ENCODE assay signal across 10 mouse cellular contexts in the genomic region with DNA sequence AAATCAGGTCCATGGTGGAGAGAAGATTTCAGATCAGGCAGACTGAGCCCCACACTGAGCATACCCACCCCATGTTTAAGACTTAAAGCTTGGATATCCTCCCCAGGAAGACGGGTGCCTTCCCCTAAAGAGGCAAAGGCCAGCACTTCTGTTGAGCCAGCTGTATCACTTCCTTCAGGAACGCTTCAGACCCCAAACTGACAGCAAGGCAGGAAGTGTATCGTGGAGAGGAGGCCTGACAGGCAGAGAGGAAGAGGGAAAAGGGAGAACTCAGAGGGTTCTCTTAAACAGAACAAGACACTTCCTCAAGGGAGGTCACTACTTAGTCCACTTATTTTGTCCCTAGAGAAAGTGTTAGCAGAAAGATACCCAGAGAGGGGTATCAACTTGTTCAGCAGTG. TPM values are rescaled to one million over a fixed set of nuclear protein-coding genes. Genes with fewer than 3 reads are reported as not detected.
DNase-seq lines count a peak whose midpoint lies in the region; ATAC-seq lines count a peak whose summit lies in the region.
"Had no signal": no experiment of that assay in that cellular context is flagged by ENCODE, and none has a peak within 500 bp of the region (broad histone marks: within the 10 kb centered on the region; RNA-seq: fewer than 3 reads in every experiment).

No protein-coding gene starts in this region.

- intact Hi-C loops in heart, postnatal 36 days (cut with DNase I): no loop called here

- H3K9ac ChIP-seq in liver, embryonic 16.5 days (ENCODE audit: low read depth, low read length): no peak overlapping the region
- no peak overlapping the region for H3K9ac ChIP-seq in stomach, embryonic 15.5 days
- H3K9ac ChIP-seq: heart, embryonic 15.5 days had no signal

- peak overlapping the region; percentile 93 for H3K4me3 ChIP-seq in megakaryocyte, embryonic 14.5 days (replicated peaks)
- H3K4me3 ChIP-seq in liver, embryonic 16.5 days (ENCODE audit: low read depth, low read length): no peak overlapping the region
- H3K4me3 ChIP-seq in stomach, embryonic 15.5 days (replicated peaks): no peak overlapping the region

- peaks cover 74% of the 10 kb centered on the region for H3K4me1 ChIP-seq in megakaryocyte, embryonic 14.5 days
- H3K4me1 ChIP-seq in liver, embryonic 16.5 days (ENCODE audit: control insufficient read depth, low read depth, low read length): peaks cover 5% of the 10 kb centered on the region
- peaks cover 8% of the 10 kb centered on the region for H3K4me1 ChIP-seq in stomach, embryonic 15.5 days

- no peak for ATAC-seq in megakaryocyte, adult 5-6 weeks (ENCODE audit: poor library complexity, severe bottlenecking)
- ATAC-seq in liver, embryonic 16.5 days (ENCODE audit: low read depth): peak; percentile 19; the same call in 1 of the 2 replicates
- ATAC-seq in stomach, embryonic 15.5 days (ENCODE audit: insufficient read depth, low FRiP score, low read depth): no peak

- DNase-seq in heart, adult 18-20 months: peak; percentile 7 to 36
- no peak for DNase-seq in heart, postnatal 36 days
- no peak for DNase-seq in urinary bladder, adult 18-20 months (ENCODE audit: low spot score in 2 of 2)
- no peak for DNase-seq in layer of hippocampus, postnatal 10 days (ENCODE audit: low spot score in 2 of 2)
- DNase-seq: adrenal gland, postnatal 36 days had no signal

- no peak overlapping the region for H3K4me2 ChIP-seq in liver, embryonic 16.5 days (ENCODE audit: low read depth, low read length)
- H3K4me2 ChIP-seq in stomach, embryonic 15.5 days: 0 out of 2 replicates have a peak overlapping the region, but pooled peaks have one; percentile 86

- H3K9me3 ChIP-seq in megakaryocyte, embryonic 14.5 days: no peaks in the 10 kb centered on the region
- H3K9me3 ChIP-seq in liver, embryonic 16.5 days (replicated peaks; ENCODE audit: control insufficient read depth, low read length): no peaks in the 10 kb centered on the region
- H3K9me3 ChIP-seq in stomach, embryonic 15.5 days: no peaks in the 10 kb centered on the region
- H3K9me3 ChIP-seq: heart, embryonic 15.5 days had no signal

- 16% methylated on average over 3 of the region's 3 CpGs for WGBS in liver, embryonic 16.5 days (ENCODE audit: insufficient replicate concordance)
- 43% methylated on average over 3 of the region's 3 CpGs for WGBS in stomach, embryonic 15.5 days

- H3K27me3 ChIP-seq in megakaryocyte, embryonic 14.5 days (replicated peaks): peaks cover 21% of the 10 kb centered on the region
- H3K27me3 ChIP-seq in liver, embryonic 16.5 days (ENCODE audit: control insufficient read depth, insufficient read depth, low read depth, low read length): peaks cover 7% of the 10 kb centered on the region
- H3K27me3 ChIP-seq in stomach, embryonic 15.5 days (replicated peaks): no peaks in the 10 kb centered on the region
- H3K27me3 ChIP-seq: heart, embryonic 15.5 days had no signal

- no peak overlapping the region for H3K27ac ChIP-seq in liver, embryonic 16.5 days (ENCODE audit: low read length)
- H3K27ac ChIP-seq in stomach, embryonic 15.5 days: no peak overlapping the region
- H3K27ac ChIP-seq: heart, embryonic 15.5 days had no signal

- H3K36me3 ChIP-seq in megakaryocyte, embryonic 14.5 days (replicated peaks; ENCODE audit: low read length): peaks cover 27% of the 10 kb centered on the region
- no peaks in the 10 kb centered on the region for H3K36me3 ChIP-seq in liver, embryonic 16.5 days (ENCODE audit: control insufficient read depth, insufficient read depth)
- no peaks in the 10 kb centered on the region for H3K36me3 ChIP-seq in stomach, embryonic 15.5 days
- H3K36me3 ChIP-seq: heart, embryonic 15.5 days had no signal

RNA-seq across cellular contexts. Expression of a gene that starts 1.8 kb away (rescaled TPM):
- total RNA-seq in heart, adult 18-20 months (2021): 1 to 10 TPM; 5.7 TPM
- 1 to 10 TPM; 5.4 to 6.4 TPM for total RNA-seq in heart, postnatal 36 days (2021)
- 14.1 and 30.9 TPM in 2 replicates for polyA plus RNA-seq in megakaryocyte, embryonic 14.5 days (2012; ENCODE audit: insufficient read depth, low replicate concordance)
- total RNA-seq in megakaryocyte, adult 5-6 weeks (2015): 0.30 and 0.33 TPM in 2 replicates
- total RNA-seq in megakaryocyte, adult 5-6 weeks (2017): 0.04 and 0.28 TPM in 2 replicates
- polyA plus RNA-seq in liver, embryonic 16.5 days (2015; fragmentation: Nextera tagmentation; extraction: Ambion mirVana): 7.8 and 7.9 TPM in 2 replicates
- polyA plus RNA-seq in stomach, embryonic 15.5 days (2015; fragmentation: Nextera tagmentation; extraction: Ambion mirVana): 19.8 and 22.4 TPM in 2 replicates
- 100 to 1,000 TPM; 345 to 387 TPM for total RNA-seq in layer of hippocampus, postnatal 10 days (2021)

RNA-seq across cellular contexts. Expression of a gene that starts 26.2 kb away (rescaled TPM):
- total RNA-seq in heart, adult 18-20 months (2021): 1 to 10 TPM; 7.8 to 8.6 TPM
- total RNA-seq in heart, postnatal 36 days (2021): 1 to 10 TPM; 8.2 to 8.8 TPM
- 20.9 and 74.6 TPM in 2 replicates for polyA plus RNA-seq in megakaryocyte, embryonic 14.5 days (2012; ENCODE audit: insufficient read depth, low replicate concordance)
- 15.6 and 19.2 TPM in 2 replicates for total RNA-seq in megakaryocyte, adult 5-6 weeks (2015)
- total RNA-seq in megakaryocyte, adult 5-6 weeks (2017): 14.5 and 19.2 TPM in 2 replicates
- polyA plus RNA-seq in liver, embryonic 16.5 days (2015; fragmentation: Nextera tagmentation; extraction: Ambion mirVana): 9.0 and 10.4 TPM in 2 replicates
- polyA plus RNA-seq in stomach, embryonic 15.5 days (2015; fragmentation: Nextera tagmentation; extraction: Ambion mirVana): 23.6 and 31.6 TPM in 2 replicates
- 10 to 100 TPM; 14.2 to 15.5 TPM for total RNA-seq in layer of hippocampus, postnatal 10 days (2021)

RNA-seq across cellular contexts. Expression of a gene that starts 37.7 kb away (rescaled TPM):
- total RNA-seq in heart, adult 18-20 months (2021): 1 to 10 TPM in 1 of 2 experiments, under 1 TPM in 1; 0.92 to 2.0 TPM
- total RNA-seq in heart, postnatal 36 days (2021): 1 to 10 TPM; 1.0 to 2.1 TPM
- 0.07 TPM in 1 of 2 replicates, not detected in the other for polyA plus RNA-seq in megakaryocyte, embryonic 14.5 days (2012; ENCODE audit: insufficient read depth, low replicate concordance)
- not detected in 2 replicates for total RNA-seq in megakaryocyte, adult 5-6 weeks (2015)
- total RNA-seq in megakaryocyte, adult 5-6 weeks (2017): not detected in 2 replicates
- polyA plus RNA-seq in liver, embryonic 16.5 days (2015; fragmentation: Nextera tagmentation; extraction: Ambion mirVana): 0.41 and 0.57 TPM in 2 replicates
- 6.0 and 6.1 TPM in 2 replicates for polyA plus RNA-seq in stomach, embryonic 15.5 days (2015; fragmentation: Nextera tagmentation; extraction: Ambion mirVana)
- 10 to 100 TPM; 11.5 to 11.7 TPM for total RNA-seq in layer of hippocampus, postnatal 10 days (2021)

RNA-seq across cellular contexts. Expression of a gene that starts 55.0 kb away (rescaled TPM):
- total RNA-seq in heart, adult 18-20 months (2021): 1,000 to 10,000 TPM; 2,577 to 2,715 TPM
- 1,000 to 10,000 TPM; 2,624 to 2,673 TPM for total RNA-seq in heart, postnatal 36 days (2021)
- polyA plus RNA-seq in megakaryocyte, embryonic 14.5 days (2012; ENCODE audit: insufficient read depth, low replicate concordance): 240 and 738 TPM in 2 replicates
- total RNA-seq in megakaryocyte, adult 5-6 weeks (2015): 374 and 399 TPM in 2 replicates
- total RNA-seq in megakaryocyte, adult 5-6 weeks (2017): 54.0 and 61.6 TPM in 2 replicates
- 266 and 275 TPM in 2 replicates for polyA plus RNA-seq in liver, embryonic 16.5 days (2015; fragmentation: Nextera tagmentation; extraction: Ambion mirVana)
- polyA plus RNA-seq in stomach, embryonic 15.5 days (2015; fragmentation: Nextera tagmentation; extraction: Ambion mirVana): 621 and 623 TPM in 2 replicates
- total RNA-seq in layer of hippocampus, postnatal 10 days (2021): 100 to 1,000 TPM; 486 to 497 TPM

Comparison
In these comparisons a context has a peak if more than half of its experiments do, and no peak if none do; other contexts are left out.
1. DNase-seq: peak in heart, adult 18-20 months (2 of 2); none in heart, postnatal 36 days (0 of 2), urinary bladder, adult 18-20 months (0 of 2) and layer of hippocampus, postnatal 10 days (0 of 2).
2. RNA of a gene that starts 1.8 kb away (total RNA-seq): 345 to 387 TPM in layer of hippocampus, postnatal 10 days; 5.4 to 6.4 TPM in heart, postnatal 36 days, 5.7 TPM in heart, adult 18-20 months and 0.04 to 0.33 TPM in megakaryocyte, adult 5-6 weeks; every median in the first group is over 10 times any median in the second.
3. RNA of a gene that starts 37.7 kb away (total RNA-seq): 11.5 to 11.7 TPM in layer of hippocampus, postnatal 10 days; 1.0 to 2.1 TPM in heart, postnatal 36 days, 0.92 to 2.0 TPM in heart, adult 18-20 months and not detected in megakaryocyte, adult 5-6 weeks; every median in the first group is over 4 times any median in the second.